Mouse (Mus musculus): Measurements from ENCODE around the gene Pde4d. TPM values are rescaled to one million over a fixed set of nuclear protein-coding genes. Genes with fewer than 3 reads are reported as not detected.

Gene Pde4d
- polyA plus RNA-seq, 1 experiment from 2014 or later, result 14.6 TPM

DNA sequence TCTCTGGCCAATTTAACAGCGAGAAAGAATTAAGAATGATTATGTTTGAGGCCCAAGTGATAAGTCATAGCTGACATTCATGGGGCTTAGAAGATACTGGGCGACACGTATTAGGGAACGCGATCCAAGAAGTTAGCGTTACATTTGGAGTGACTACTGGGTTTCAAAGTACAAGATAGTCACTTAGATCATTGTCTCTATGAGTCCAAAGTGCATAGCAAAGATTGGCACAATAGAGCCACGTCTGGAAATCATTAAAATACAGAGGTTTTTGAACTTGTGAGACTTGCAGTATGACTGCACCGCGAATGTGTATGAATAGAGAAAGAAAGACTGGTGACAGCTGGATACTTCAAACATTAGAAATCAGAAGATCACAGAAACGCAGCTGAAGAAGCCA is 825.1 kb downstream of the Pde4d start:
- no peaks in the 10 kb centered on the region for H3K9me3 ChIP-seq (replicated peaks; ENCODE audit: control insufficient read depth, low read length)
- H3K36me3 ChIP-seq (replicated peaks; ENCODE audit: control insufficient read depth, insufficient read depth, low read depth, low read length), result no peaks in the 10 kb centered on the region
- H3K4me2 ChIP-seq (ENCODE audit: low read depth, low read length), result no peak overlapping the region
- H3K4me3 ChIP-seq (ENCODE audit: low read depth, low read length), result no peak overlapping the region
- no peaks in the 10 kb centered on the region for H3K27me3 ChIP-seq (ENCODE audit: control insufficient read depth, insufficient read depth, low read length)
- DNase-seq (ENCODE audit: low spot score) (no peak), ATAC-seq (replicated peaks; ENCODE audit: insufficient number of reproducible peaks, low FRiP score, low TSS enrichment, low read depth) (no peak)
- no peak overlapping the region for H3K27ac ChIP-seq (replicated peaks; ENCODE audit: low read depth, low read length)
- 86% methylated on average over 10 of the region's 10 CpGs for WGBS
- H3K4me1 ChIP-seq (ENCODE audit: control insufficient read depth, insufficient read depth, low read length), result no peaks in the 10 kb centered on the region
- H3K9ac ChIP-seq (replicated peaks; ENCODE audit: low read length), result no peak overlapping the region

DNA sequence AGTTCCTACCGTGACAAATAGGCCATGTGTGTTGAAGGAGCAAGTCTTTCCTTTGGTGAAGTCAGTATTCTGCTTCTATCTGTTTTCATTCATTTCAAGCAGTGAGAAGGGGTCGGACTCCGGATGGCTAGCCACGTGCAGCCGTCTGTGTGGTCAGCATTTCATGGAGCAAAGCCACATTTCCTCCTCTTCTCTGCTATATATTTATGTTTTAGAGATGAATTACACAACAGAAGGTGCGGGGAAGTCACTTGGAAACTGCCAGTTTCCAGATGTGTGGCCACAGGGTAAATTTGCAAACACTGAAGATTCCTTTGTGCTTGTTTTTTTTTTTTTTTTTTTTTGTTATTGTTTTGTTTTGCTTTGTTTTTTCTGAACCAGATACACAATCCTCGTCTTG is 828.0 kb downstream of the Pde4d start:
- Histone ChIP-seq H3K4me2 (ENCODE audit: low read depth, low read length) (no peak overlapping the region), H3K27me3 (ENCODE audit: control insufficient read depth, insufficient read depth, low read length) (no peaks in the 10 kb centered on the region), H3K27ac (replicated peaks; ENCODE audit: low read depth, low read length) (no peak overlapping the region), H3K9me3 (replicated peaks; ENCODE audit: control insufficient read depth, low read length) (no peaks in the 10 kb centered on the region), H3K4me3 (ENCODE audit: low read depth, low read length) (no peak overlapping the region), H3K9ac (replicated peaks; ENCODE audit: low read length) (no peak overlapping the region), H3K4me1 (ENCODE audit: control insufficient read depth, insufficient read depth, low read length) (no peaks in the 10 kb centered on the region), H3K36me3 (replicated peaks; ENCODE audit: control insufficient read depth, insufficient read depth, low read depth, low read length) (no peaks in the 10 kb centered on the region)
- ATAC-seq (replicated peaks; ENCODE audit: insufficient number of reproducible peaks, low FRiP score, low TSS enrichment, low read depth) (no peak), DNase-seq (ENCODE audit: low spot score) (peak; percentile 33)
- 33% methylated on average over 7 of the region's 7 CpGs for WGBS

DNA sequence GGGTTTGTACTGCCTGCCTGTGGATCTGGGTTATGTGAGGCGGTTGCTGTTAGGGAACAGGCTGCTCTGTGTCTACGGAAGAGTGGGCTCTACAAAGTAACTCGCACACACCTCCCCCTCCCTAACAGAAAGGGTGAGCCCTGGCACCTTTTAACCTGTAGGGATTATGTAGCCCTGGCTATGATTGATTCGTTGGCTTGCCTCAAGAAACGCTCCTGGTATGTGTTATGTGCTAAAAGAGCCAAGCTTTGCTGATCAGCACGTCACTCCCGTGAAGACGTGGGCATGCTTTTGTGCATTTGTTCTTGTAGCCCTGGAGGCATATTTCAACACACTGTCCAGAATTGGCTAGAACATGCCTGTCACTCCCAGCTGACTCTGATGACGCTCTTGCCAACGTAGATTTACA is 828.8 kb downstream of the Pde4d start:
- H3K36me3 ChIP-seq (replicated peaks; ENCODE audit: control insufficient read depth, insufficient read depth, low read depth, low read length), result no peaks in the 10 kb centered on the region
- H3K9ac ChIP-seq (replicated peaks; ENCODE audit: low read length), result no peak overlapping the region
- WGBS, result 43% methylated on average over 10 of the region's 10 CpGs
- peak; percentile 42 for DNase-seq (ENCODE audit: low spot score)
- no peak overlapping the region for H3K27ac ChIP-seq (replicated peaks; ENCODE audit: low read depth, low read length)
- H3K4me1 ChIP-seq (ENCODE audit: control insufficient read depth, insufficient read depth, low read length), result no peaks in the 10 kb centered on the region
- no peaks in the 10 kb centered on the region for H3K27me3 ChIP-seq (ENCODE audit: control insufficient read depth, insufficient read depth, low read length)
- H3K4me2 ChIP-seq (ENCODE audit: low read depth, low read length), result no peak overlapping the region
- no peaks in the 10 kb centered on the region for H3K9me3 ChIP-seq (replicated peaks; ENCODE audit: control insufficient read depth, low read length)
- no peak overlapping the region for H3K4me3 ChIP-seq (ENCODE audit: low read depth, low read length)
- ATAC-seq (replicated peaks; ENCODE audit: insufficient number of reproducible peaks, low FRiP score, low TSS enrichment, low read depth), result no peak

DNA sequence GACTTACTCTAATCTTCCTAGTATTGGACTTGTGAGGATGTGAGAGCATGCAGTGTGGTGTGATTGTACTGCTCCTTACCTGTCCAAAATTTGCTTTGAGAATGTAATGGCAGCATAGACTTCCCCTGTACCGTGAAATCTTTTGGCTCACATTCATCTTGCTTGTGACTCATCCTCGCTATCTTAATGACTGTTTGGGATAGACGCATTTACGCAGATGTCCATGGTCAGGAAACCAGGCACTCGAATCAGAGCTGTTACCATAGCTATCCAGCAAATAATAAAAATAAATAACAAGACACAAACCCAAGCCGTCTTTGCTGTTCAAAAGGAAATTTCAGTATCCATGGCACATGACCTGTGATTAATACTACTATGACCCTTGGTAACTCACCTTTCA is 829.5 kb downstream of the Pde4d start:
- H3K4me3 ChIP-seq (ENCODE audit: low read depth, low read length), result no peak overlapping the region

DNA sequence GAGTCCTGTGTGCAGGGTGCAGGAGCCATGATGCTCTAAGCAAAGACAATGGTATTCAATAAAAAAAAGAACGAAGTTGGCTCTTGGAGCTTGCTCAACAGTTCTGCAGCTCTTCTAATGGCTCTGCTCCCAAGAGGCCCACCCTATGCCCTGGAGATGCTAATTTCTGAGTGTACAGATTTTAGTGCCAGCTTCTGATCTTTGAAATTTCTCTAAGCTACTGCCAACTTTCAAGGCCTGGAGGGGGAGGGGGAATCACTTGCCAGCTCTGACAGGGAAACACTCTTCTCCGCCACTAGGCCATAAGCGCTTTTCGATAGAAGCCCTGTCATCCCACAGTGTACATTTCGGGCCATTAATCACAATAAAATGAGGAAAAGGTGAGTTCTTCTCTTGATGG is 830.7 kb downstream of the Pde4d start:
- Histone ChIP-seq H3K27me3 (ENCODE audit: control insufficient read depth, insufficient read depth, low read length) (no peaks in the 10 kb centered on the region), H3K27ac (replicated peaks; ENCODE audit: low read depth, low read length) (no peak overlapping the region), H3K4me1 (ENCODE audit: control insufficient read depth, insufficient read depth, low read length) (no peaks in the 10 kb centered on the region), H3K4me2 (ENCODE audit: low read depth, low read length) (no peak overlapping the region), H3K9me3 (replicated peaks; ENCODE audit: control insufficient read depth, low read length) (no peaks in the 10 kb centered on the region), H3K4me3 (ENCODE audit: low read depth, low read length) (no peak overlapping the region), H3K9ac (replicated peaks; ENCODE audit: low read length) (no peak overlapping the region), H3K36me3 (replicated peaks; ENCODE audit: control insufficient read depth, insufficient read depth, low read depth, low read length) (no peaks in the 10 kb centered on the region)
- ATAC-seq (replicated peaks; ENCODE audit: insufficient number of reproducible peaks, low FRiP score, low TSS enrichment, low read depth) (no peak), DNase-seq (ENCODE audit: low spot score) (no peak)
- 95% methylated on average over 5 of the region's 5 CpGs for WGBS

More for the DNA sequence above, 829.5 kb downstream of the Pde4d start:
- 83% methylated on average over 6 of the region's 6 CpGs for WGBS
- Histone ChIP-seq H3K36me3 (replicated peaks; ENCODE audit: control insufficient read depth, insufficient read depth, low read depth, low read length) (no peaks in the 10 kb centered on the region), H3K9me3 (replicated peaks; ENCODE audit: control insufficient read depth, low read length) (no peaks in the 10 kb centered on the region), H3K4me2 (ENCODE audit: low read depth, low read length) (no peak overlapping the region), H3K4me1 (ENCODE audit: control insufficient read depth, insufficient read depth, low read length) (no peaks in the 10 kb centered on the region), H3K9ac (replicated peaks; ENCODE audit: low read length) (no peak overlapping the region), H3K27me3 (ENCODE audit: control insufficient read depth, insufficient read depth, low read length) (no peaks in the 10 kb centered on the region), H3K27ac (replicated peaks; ENCODE audit: low read depth, low read length) (no peak overlapping the region)
- DNase-seq (ENCODE audit: low spot score), result no peak
- no peak for ATAC-seq (replicated peaks; ENCODE audit: insufficient number of reproducible peaks, low FRiP score, low TSS enrichment, low read depth)

DNA sequence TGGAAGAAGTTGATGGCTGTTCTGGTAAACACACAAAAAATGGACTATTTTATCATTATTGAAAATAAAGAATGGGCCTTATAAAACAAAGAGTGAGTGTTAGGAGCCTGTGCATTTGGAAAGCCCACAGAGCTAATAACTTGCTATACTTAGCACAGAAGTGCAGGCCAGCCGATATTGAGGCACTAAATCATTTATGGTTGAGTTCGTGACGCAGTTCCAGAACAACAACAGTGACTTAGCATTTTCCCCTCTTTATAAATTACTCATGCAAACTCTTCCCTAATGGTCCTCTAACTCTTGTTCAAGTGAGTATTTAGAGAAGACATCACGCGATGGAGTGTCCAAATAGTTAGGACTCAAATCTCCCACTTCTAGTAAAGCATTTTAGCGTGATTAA is 837.7 kb downstream of the Pde4d start:
- Histone ChIP-seq H3K4me1 (ENCODE audit: control insufficient read depth, insufficient read depth, low read length) (no peaks in the 10 kb centered on the region), H3K36me3 (replicated peaks; ENCODE audit: control insufficient read depth, insufficient read depth, low read depth, low read length) (no peaks in the 10 kb centered on the region), H3K27ac (replicated peaks; ENCODE audit: low read depth, low read length) (no peak overlapping the region), H3K9ac (replicated peaks; ENCODE audit: low read length) (no peak overlapping the region), H3K4me3 (ENCODE audit: low read depth, low read length) (no peak overlapping the region), H3K9me3 (replicated peaks; ENCODE audit: control insufficient read depth, low read length) (no peaks in the 10 kb centered on the region), H3K4me2 (ENCODE audit: low read depth, low read length) (no peak overlapping the region), H3K27me3 (ENCODE audit: control insufficient read depth, insufficient read depth, low read length) (no peaks in the 10 kb centered on the region)
- DNase-seq (ENCODE audit: low spot score) (no peak), ATAC-seq (replicated peaks; ENCODE audit: insufficient number of reproducible peaks, low FRiP score, low TSS enrichment, low read depth) (no peak)
- WGBS, result 91% methylated on average over 6 of the region's 6 CpGs

DNA sequence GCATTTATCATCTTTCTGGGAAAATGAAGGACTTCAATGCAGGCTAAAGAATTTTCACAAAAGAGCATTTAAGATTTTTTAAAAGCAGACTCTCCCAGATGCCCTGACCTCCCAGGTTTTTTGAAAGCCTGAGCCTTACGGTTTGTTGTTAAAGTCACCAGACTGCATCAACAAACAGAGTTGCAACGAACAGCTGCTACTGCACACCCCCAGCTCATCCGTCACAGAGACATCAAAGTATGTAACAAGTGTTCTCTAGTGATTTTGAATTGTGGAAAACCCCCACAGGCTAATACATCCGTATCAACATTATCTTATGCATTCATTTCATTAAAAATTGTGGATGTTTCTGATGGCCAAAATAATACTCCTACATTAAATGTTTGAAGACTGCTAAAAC is 841.2 kb downstream of the Pde4d start:
- no peak overlapping the region for H3K4me2 ChIP-seq (ENCODE audit: low read depth, low read length)
- H3K4me3 ChIP-seq (ENCODE audit: low read depth, low read length), result no peak overlapping the region
- no peaks in the 10 kb centered on the region for H3K36me3 ChIP-seq (replicated peaks; ENCODE audit: control insufficient read depth, insufficient read depth, low read depth, low read length)
- no peaks in the 10 kb centered on the region for H3K9me3 ChIP-seq (replicated peaks; ENCODE audit: control insufficient read depth, low read length)
- no peak overlapping the region for H3K27ac ChIP-seq (replicated peaks; ENCODE audit: low read depth, low read length)
- H3K27me3 ChIP-seq (ENCODE audit: control insufficient read depth, insufficient read depth, low read length), result no peaks in the 10 kb centered on the region
- no peak overlapping the region for H3K9ac ChIP-seq (replicated peaks; ENCODE audit: low read length)
- DNase-seq (ENCODE audit: low spot score), result no peak
- ATAC-seq (replicated peaks; ENCODE audit: insufficient number of reproducible peaks, low FRiP score, low TSS enrichment, low read depth), result no peak
- no peaks in the 10 kb centered on the region for H3K4me1 ChIP-seq (ENCODE audit: control insufficient read depth, insufficient read depth, low read length)
- 40% methylated on average over 4 of the region's 4 CpGs for WGBS

DNA sequence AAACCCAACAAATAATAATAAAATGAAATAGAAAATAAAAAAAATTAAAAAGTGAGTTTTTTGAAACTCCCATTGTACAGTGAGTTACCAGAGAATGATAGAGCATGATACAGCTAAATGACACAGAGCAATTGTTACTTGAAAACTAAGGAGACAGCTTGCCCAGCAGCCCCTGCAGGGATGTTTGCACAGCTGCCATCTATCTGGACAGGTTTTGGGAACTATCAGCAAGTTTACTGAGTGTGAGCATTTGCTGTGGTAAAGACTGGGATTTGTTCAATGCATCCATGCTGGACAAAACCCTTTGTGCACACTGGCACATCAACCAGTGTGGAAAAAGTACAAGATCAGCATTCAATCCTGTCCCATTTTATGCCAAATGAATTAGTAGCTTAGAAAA is 843.3 kb downstream of the Pde4d start:
- H3K9ac ChIP-seq (replicated peaks; ENCODE audit: low read length), result no peak overlapping the region
- no peaks in the 10 kb centered on the region for H3K9me3 ChIP-seq (replicated peaks; ENCODE audit: control insufficient read depth, low read length)
- H3K27ac ChIP-seq (replicated peaks; ENCODE audit: low read depth, low read length), result no peak overlapping the region
- DNase-seq (ENCODE audit: low spot score) (peak; percentile 33), ATAC-seq (replicated peaks; ENCODE audit: insufficient number of reproducible peaks, low FRiP score, low TSS enrichment, low read depth) (no peak)
- H3K36me3 ChIP-seq (replicated peaks; ENCODE audit: control insufficient read depth, insufficient read depth, low read depth, low read length), result no peaks in the 10 kb centered on the region
- no peaks in the 10 kb centered on the region for H3K4me1 ChIP-seq (ENCODE audit: control insufficient read depth, insufficient read depth, low read length)
- H3K4me3 ChIP-seq (ENCODE audit: low read depth, low read length), result no peak overlapping the region
- H3K4me2 ChIP-seq (ENCODE audit: low read depth, low read length), result no peak overlapping the region
- no peaks in the 10 kb centered on the region for H3K27me3 ChIP-seq (ENCODE audit: control insufficient read depth, insufficient read depth, low read length)

Measured in embryonic facial prominence, embryonic 11.5 days (tissue).